Mouse (Mus musculus) embryonic facial prominence, embryonic 15.5 days (tissue): ENCODE measurements around the gene Meltf. TPM values are rescaled to one million over a fixed set of nuclear protein-coding genes. Genes with fewer than 3 reads are reported as not detected.

Source experiments
- ATAC-seq: fragments of 200-750 bp; cut with Nextera tagmentation; 2 replicates; pipeline ENCODE4 v1.8.0; 2017; ENCODE audit warnings: low read depth, moderate TSS enrichment; ENCODE audit not compliant: insufficient number of reproducible peaks, low FRiP score, low TSS enrichment
- H3K27ac ChIP-seq: fragments of 300-500 bp; sonication (generic); replicated peaks from 2 replicates; pipeline ENCODE4 v1.5.1; 2015; ENCODE audit warnings: mild to moderate bottlenecking, inconsistent platforms
- H3K27me3 ChIP-seq: fragments of 300-500 bp; sonication (generic); 2 replicates; pipeline ENCODE4 v1.6.1; 2015; ENCODE audit warnings: inconsistent platforms
- H3K36me3 ChIP-seq: fragments of 300-500 bp; sonication (generic); 2 replicates; pipeline ENCODE4 v1.6.1; 2015; ENCODE audit warnings: mild to moderate bottlenecking, inconsistent platforms
- H3K4me1 ChIP-seq: fragments of 300-500 bp; sonication (generic); 2 replicates; pipeline ENCODE4 v1.6.1; 2015; ENCODE audit warnings: inconsistent platforms
- H3K4me2 ChIP-seq: fragments of 300-500 bp; sonication (generic); replicated peaks from 2 replicates; pipeline ENCODE4 v1.6.1; 2015; ENCODE audit warnings: mild to moderate bottlenecking, inconsistent platforms
- H3K4me3 ChIP-seq: fragments of 300-500 bp; sonication (generic); replicated peaks from 2 replicates; pipeline ENCODE4 v1.5.1; 2015; ENCODE audit warnings: mild to moderate bottlenecking, inconsistent platforms
- H3K9ac ChIP-seq: fragments of 300-500 bp; sonication (generic); 2 replicates; pipeline ENCODE4 v1.6.1; 2015; ENCODE audit warnings: inconsistent platforms
- H3K9me3 ChIP-seq: fragments of 300-500 bp; sonication (generic); replicated peaks from 2 replicates; pipeline ENCODE4 v1.6.1; 2016; ENCODE audit warnings: inconsistent platforms
- WGBS: fragments of 180-500 bp; shearing (Covaris S2); methylation state at CpG from one replicate; pipeline ENCODE4 v1.1.7; 2015; 5-methylcytosine and 5-hydroxymethylcytosine counted together
- polyA plus RNA-seq: library from polyadenylated mRNA; unstranded; fragments of >200 nt; fragmentation: Nextera tagmentation; extraction: Ambion mirVana; gene quantifications from 2 replicates; pipeline ENCODE4 v1.2.1, GENCODE M21; 2015

Gene Meltf
- polyA plus RNA-seq, 1 experiment from 2014 or later = 5.2 TPM

GRCm38 (mm10) chr16:31867736-31868135 is 10.9 kb upstream of the Meltf start:
- Histone ChIP-seq H3K27ac (no peak overlapping the region), H3K9ac (no peak overlapping the region), H3K4me1 (no peaks in the 10 kb centered on the region), H3K36me3 (peaks cover 59% of the 10 kb centered on the region), H3K9me3 (no peaks in the 10 kb centered on the region), H3K27me3 (no peaks in the 10 kb centered on the region), H3K4me2 (no peak overlapping the region), H3K4me3 (no peak overlapping the region)
- WGBS = 89% methylated on average over 4 of the region's 4 CpGs
- ATAC-seq = no peak

- no peak overlapping the region for H3K4me2 ChIP-seq
- WGBS = 88% methylated on average over 8 of the region's 8 CpGs
- peaks cover 49% of the 10 kb centered on the region for H3K36me3 ChIP-seq
- no peaks in the 10 kb centered on the region for H3K9me3 ChIP-seq
- no peak overlapping the region for H3K27ac ChIP-seq
- peaks cover 3% of the 10 kb centered on the region for H3K4me1 ChIP-seq
- H3K9ac ChIP-seq = no peak overlapping the region
- H3K27me3 ChIP-seq = no peaks in the 10 kb centered on the region
- no peak overlapping the region for H3K4me3 ChIP-seq
- no peak for ATAC-seq
Measured at GRCm38 (mm10) chr16:31873721-31874120, 4.9 kb upstream of the Meltf start.

- H3K27me3 ChIP-seq = no peaks in the 10 kb centered on the region
- peaks cover 9% of the 10 kb centered on the region for H3K4me1 ChIP-seq
- WGBS = 91% methylated on average over 4 of the region's 4 CpGs
Measured at GRCm38 (mm10) chr16:31875391-31875790, 3.2 kb upstream of the Meltf start.

GRCm38 (mm10) chr16:31876386-31876785 is 2.2 kb upstream of the Meltf start:
- H3K4me1 ChIP-seq = peaks cover 9% of the 10 kb centered on the region
- no peak overlapping the region for H3K27ac ChIP-seq
- no peaks in the 10 kb centered on the region for H3K27me3 ChIP-seq
- no peak overlapping the region for H3K4me3 ChIP-seq
- ATAC-seq = no peak
- H3K4me2 ChIP-seq = no peak overlapping the region
- H3K9me3 ChIP-seq = no peaks in the 10 kb centered on the region
- WGBS = 63% methylated on average over 10 of the region's 10 CpGs
- no peak overlapping the region for H3K9ac ChIP-seq
- peaks cover 28% of the 10 kb centered on the region for H3K36me3 ChIP-seq

More at GRCm38 (mm10) chr16:31875391-31875790, 3.2 kb upstream of the Meltf start:
- ATAC-seq = no peak
- H3K4me2 ChIP-seq = no peak overlapping the region
- no peak overlapping the region for H3K9ac ChIP-seq
- no peaks in the 10 kb centered on the region for H3K9me3 ChIP-seq
- H3K4me3 ChIP-seq = no peak overlapping the region
- H3K27ac ChIP-seq = no peak overlapping the region
- peaks cover 36% of the 10 kb centered on the region for H3K36me3 ChIP-seq

- Histone ChIP-seq H3K27me3 (no peaks in the 10 kb centered on the region), H3K9ac (no peak overlapping the region), H3K36me3 (peaks cover 21% of the 10 kb centered on the region), H3K9me3 (no peaks in the 10 kb centered on the region), H3K4me1 (peaks cover 17% of the 10 kb centered on the region), H3K4me3 (no peak overlapping the region), H3K27ac (no peak overlapping the region), H3K4me2 (no peak overlapping the region)
- WGBS = 63% methylated on average over 6 of the region's 6 CpGs
- no peak for ATAC-seq
Measured at GRCm38 (mm10) chr16:31878052-31878451, 558 bp upstream of the Meltf start.

- Histone ChIP-seq H3K4me3 (no peak overlapping the region), H3K9ac (no peak overlapping the region), H3K27ac (no peak overlapping the region), H3K36me3 (0 out of 2 replicates have a peak, but pooled peaks cover under 1% of the 10 kb centered on the region), H3K4me2 (no peak overlapping the region), H3K4me1 (peaks cover 24% of the 10 kb centered on the region), H3K27me3 (no peaks in the 10 kb centered on the region), H3K9me3 (no peaks in the 10 kb centered on the region)
- WGBS = 79% methylated on average over 8 of the region's 8 CpGs
- no peak for ATAC-seq
Measured at GRCm38 (mm10) chr16:31880146-31880840, 1.7 kb downstream of the Meltf start.

- H3K27ac ChIP-seq = no peak overlapping the region
- WGBS = 62% methylated on average over 9 of the region's 9 CpGs
Measured at GRCm38 (mm10) chr16:31882381-31882908, 3.8 kb downstream of the Meltf start.

GRCm38 (mm10) chr16:31883302-31883701 is 4.7 kb downstream of the Meltf start:
- no peak overlapping the region for H3K9ac ChIP-seq
- H3K4me2 ChIP-seq = 0 out of 2 replicates have a peak overlapping the region, but pooled peaks have one; percentile 22
- no peak overlapping the region for H3K4me3 ChIP-seq
- 69% methylated on average over 14 of the region's 14 CpGs for WGBS
- no peak for ATAC-seq
- H3K9me3 ChIP-seq = no peaks in the 10 kb centered on the region
- H3K36me3 ChIP-seq = no peaks in the 10 kb centered on the region
- peaks cover 24% of the 10 kb centered on the region for H3K4me1 ChIP-seq
- H3K27me3 ChIP-seq = no peaks in the 10 kb centered on the region
- no peak overlapping the region for H3K27ac ChIP-seq

More at GRCm38 (mm10) chr16:31882381-31882908, 3.8 kb downstream of the Meltf start:
- no peak for ATAC-seq
- no peaks in the 10 kb centered on the region for H3K27me3 ChIP-seq
- H3K9ac ChIP-seq = no peak overlapping the region
- no peak overlapping the region for H3K4me3 ChIP-seq
- peaks cover 24% of the 10 kb centered on the region for H3K4me1 ChIP-seq
- no peaks in the 10 kb centered on the region for H3K9me3 ChIP-seq
- H3K4me2 ChIP-seq = no peak overlapping the region
- H3K36me3 ChIP-seq = no peaks in the 10 kb centered on the region

- Histone ChIP-seq H3K27ac (no peak overlapping the region), H3K27me3 (no peaks in the 10 kb centered on the region), H3K36me3 (no peaks in the 10 kb centered on the region), H3K9me3 (no peaks in the 10 kb centered on the region), H3K4me3 (no peak overlapping the region), H3K4me1 (peaks cover 18% of the 10 kb centered on the region), H3K9ac (no peak overlapping the region), H3K4me2 (peak overlapping the region; percentile 22)
- no peak for ATAC-seq
- 23% methylated on average over 6 of the region's 6 CpGs for WGBS
Measured at GRCm38 (mm10) chr16:31883902-31884301, 5.3 kb downstream of the Meltf start.

- H3K4me2 ChIP-seq = no peak overlapping the region
- no peaks in the 10 kb centered on the region for H3K9me3 ChIP-seq
- H3K36me3 ChIP-seq = no peaks in the 10 kb centered on the region
- H3K27ac ChIP-seq = no peak overlapping the region
- H3K4me3 ChIP-seq = no peak overlapping the region
- no peaks in the 10 kb centered on the region for H3K4me1 ChIP-seq
- H3K9ac ChIP-seq = no peak overlapping the region
- WGBS = 80% methylated on average over 7 of the region's 7 CpGs
- no peaks in the 10 kb centered on the region for H3K27me3 ChIP-seq
- no peak for ATAC-seq
Measured at GRCm38 (mm10) chr16:31890907-31891306, 12.3 kb downstream of the Meltf start.

GRCm38 (mm10) chr16:31893396-31894141 is 15.0 kb downstream of the Meltf start:
- no peaks in the 10 kb centered on the region for H3K27me3 ChIP-seq
- no peak overlapping the region for H3K9ac ChIP-seq
- H3K4me1 ChIP-seq = peaks cover 11% of the 10 kb centered on the region
- no peaks in the 10 kb centered on the region for H3K9me3 ChIP-seq
- no peak for ATAC-seq
- no peak overlapping the region for H3K4me2 ChIP-seq
- no peaks in the 10 kb centered on the region for H3K36me3 ChIP-seq
- H3K4me3 ChIP-seq = no peak overlapping the region
- H3K27ac ChIP-seq = no peak overlapping the region
- 67% methylated on average over 5 of the region's 5 CpGs for WGBS
